Mouse (Mus musculus) megakaryocyte progenitor cell, adult 5-6 weeks (primary cell): ENCODE data around the gene Gpcpd1. TPM values are rescaled to one million over a fixed set of nuclear protein-coding genes. Genes with fewer than 3 reads are reported as not detected.

Experiments used
- ATAC-seq: replicated peaks from 2 replicates; pipeline ENCODE4 v1.8.0; 2016; ENCODE audit warnings: mild to moderate bottlenecking, moderate TSS enrichment, inconsistent platforms; ENCODE audit not compliant: poor library complexity
- total RNA-seq, 2 experiments: library from RNA; stranded (forward) in 1 of 2; stranded (reverse) in 1 of 2; fragments of 157-497, 149-512 nt in 1 of 2; fragments of 200-1000 nt in 1 of 2; gene quantifications; 2 replicates each; pipeline versions ENCODE4 v1.2.3 to v1.2.4; 2015 to 2017

Gene Gpcpd1
- total RNA-seq, 2 experiments from 2014 or later = 17.9 to 28.9 TPM

DNA sequence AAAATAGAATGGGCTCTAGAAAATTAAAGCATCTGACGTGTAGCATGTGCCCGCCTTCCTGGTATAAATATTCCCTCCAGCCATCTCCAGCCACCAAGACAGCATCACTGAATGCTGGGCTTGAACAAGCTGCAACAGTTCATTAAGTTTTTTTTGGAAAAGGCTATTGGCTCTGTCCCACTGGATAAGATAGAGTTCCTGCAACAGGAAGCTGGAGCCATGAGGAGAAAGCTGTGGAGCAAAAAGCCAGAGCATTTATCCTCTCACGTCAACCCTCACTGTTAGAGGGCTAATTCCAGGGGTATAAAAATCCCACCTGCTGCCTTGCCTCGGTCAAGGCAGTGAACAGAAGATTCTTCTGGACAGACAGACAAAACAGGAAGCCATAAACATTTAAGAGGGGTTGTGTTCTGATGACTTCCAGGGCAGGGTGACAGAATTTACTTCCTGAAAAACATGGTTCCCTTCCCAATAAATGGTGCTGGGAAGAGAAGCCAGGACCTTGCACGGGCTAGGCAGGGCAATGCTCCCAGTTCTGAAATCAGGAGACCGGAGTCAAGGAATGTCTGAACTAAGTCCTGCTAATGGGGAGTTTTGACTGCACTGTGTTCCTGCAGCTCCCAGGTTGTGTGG lies 2.5 kb upstream of the Gpcpd1 start:
- ATAC-seq = no peak

DNA sequence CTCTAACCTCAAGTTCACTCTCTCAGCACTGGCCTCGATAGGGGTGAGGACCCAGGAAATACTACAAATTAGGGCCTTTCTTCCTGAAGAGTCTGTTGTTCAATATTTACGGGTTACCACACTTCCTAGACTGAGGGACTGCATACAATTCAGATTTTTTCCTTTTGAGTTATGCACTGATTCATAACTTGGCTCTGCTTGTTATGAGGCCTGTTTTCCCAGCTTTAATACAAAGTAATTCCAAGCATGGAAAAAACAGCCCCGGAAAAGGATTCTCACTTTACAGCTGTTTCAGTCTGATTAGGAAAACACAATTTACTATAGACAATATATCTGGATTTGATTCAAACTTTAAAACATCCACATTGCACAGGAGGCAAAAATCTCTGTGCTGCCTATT lies 1.5 kb downstream of the Gpcpd1 start:
- no peak for ATAC-seq

DNA sequence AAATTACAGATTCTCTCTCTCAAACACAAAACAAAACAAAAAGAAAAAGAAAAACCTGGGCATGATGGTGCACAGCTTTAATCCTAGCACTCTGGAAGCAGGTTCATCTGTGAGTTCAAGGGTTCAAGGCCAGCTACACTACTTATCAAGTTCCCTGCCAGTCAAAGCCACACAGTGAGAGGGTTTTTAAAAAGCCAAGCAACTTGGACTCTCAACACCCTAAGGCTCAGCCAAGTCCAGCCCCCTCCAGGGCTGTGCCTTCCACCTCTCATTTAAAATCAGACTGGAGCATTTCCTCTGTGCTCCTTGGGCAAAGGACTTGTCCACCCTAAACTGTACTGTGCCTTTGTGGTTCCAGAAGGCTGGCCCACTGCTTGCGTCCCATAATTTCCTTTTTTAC lies 3.3 kb downstream of the Gpcpd1 start:
- no peak for ATAC-seq

DNA sequence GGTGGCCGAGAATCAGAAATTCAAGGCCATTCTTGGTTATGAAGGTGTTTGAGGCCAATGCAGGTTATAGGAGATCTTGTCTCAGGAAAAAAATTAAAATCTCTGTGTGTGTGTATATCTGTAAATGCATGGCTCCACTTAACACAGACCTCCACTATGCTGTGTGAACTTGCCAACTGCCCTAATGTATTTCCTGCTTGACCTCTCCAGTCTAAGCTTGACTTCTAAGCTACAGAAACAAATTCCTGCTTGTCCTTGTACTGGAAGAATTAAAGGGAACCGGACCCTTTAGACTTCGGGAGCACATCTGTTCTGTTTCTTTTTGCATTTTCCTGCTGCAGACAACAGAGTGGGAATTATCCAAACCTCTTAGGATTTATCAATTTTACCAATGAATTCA lies 4.4 kb downstream of the Gpcpd1 start:
- no peak for ATAC-seq

DNA sequence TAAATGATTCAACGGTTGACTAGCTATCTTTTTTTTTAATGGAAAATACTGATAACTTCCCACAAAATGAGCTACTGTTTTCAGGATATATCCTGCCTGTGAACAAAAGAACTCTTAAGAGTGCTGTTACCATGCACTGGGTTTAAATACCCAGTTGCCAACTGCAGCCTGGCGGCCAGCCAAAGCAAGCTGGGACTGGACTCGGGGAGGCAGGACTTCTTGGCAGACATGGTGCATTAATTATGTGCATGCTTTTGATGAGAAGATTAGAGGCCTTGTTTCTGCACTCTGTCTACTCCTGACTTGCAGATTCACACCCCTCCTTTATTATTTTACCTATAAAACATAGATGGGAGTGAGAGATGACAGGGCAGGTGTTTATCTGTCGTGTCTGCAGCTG lies 5.3 kb downstream of the Gpcpd1 start:
- peak; percentile 13; the same call in 1 of the 2 replicates for ATAC-seq

DNA sequence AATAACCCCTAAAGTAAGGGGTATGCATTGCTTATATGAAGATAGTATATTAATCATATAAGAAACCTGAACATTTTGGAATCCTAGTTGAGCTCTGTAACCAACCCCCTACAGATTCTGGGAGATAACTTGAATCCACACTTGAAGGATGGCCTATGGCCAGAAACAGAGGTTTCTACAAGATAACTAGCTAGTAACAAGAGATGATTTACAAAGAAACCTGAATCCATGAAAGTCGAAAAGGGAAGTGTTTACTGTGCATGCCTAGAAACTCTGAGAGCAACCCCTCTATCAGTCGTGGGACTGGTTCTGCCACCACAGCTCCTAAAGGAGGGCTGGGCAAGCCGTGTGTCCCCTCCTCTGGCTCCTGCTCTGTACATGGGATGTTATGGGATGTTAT lies 7.8 kb downstream of the Gpcpd1 start:
- no peak for ATAC-seq

DNA sequence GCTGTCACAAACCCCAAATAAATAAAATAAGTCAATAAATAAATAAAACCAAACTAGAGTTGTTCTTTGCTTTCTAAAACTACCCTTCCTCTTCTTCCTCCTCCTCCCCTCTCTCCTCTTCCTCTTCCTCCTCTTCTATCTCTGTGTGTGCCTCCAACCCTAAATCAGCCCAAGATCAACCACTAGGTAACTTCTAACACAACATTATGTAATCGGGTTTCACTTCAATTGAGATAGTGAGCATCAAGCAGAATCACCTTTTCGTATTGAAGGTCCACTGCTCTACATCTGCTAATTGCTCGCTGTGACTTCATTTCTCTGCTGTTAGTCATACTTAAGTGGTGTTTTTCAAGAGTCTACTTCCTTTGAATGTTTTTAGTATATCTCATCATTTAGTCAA lies 8.8 kb downstream of the Gpcpd1 start:
- ATAC-seq = no peak

DNA sequence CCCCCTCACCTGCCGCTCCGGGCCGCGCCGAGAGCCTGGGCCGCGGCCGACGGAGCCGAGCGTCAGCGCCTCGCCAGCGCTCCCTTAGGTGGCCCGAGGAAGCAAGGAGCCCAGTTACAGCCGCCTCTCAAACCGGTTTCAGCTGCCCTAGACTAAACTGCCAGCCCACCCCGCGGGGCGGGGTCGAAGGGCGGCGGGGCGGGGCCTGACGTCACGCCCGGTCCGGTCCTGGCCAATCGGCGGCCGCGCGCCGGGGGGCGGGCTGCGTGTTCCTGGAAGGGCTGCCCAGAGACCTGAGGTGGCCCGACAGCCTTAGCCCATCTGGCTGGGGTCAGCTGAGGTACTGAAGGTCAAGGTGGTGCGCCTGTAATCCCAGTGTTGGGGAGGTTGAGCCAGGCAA lies 9.5 kb downstream of the Gpcpd1 start:
- peak; percentile 79 for ATAC-seq

DNA sequence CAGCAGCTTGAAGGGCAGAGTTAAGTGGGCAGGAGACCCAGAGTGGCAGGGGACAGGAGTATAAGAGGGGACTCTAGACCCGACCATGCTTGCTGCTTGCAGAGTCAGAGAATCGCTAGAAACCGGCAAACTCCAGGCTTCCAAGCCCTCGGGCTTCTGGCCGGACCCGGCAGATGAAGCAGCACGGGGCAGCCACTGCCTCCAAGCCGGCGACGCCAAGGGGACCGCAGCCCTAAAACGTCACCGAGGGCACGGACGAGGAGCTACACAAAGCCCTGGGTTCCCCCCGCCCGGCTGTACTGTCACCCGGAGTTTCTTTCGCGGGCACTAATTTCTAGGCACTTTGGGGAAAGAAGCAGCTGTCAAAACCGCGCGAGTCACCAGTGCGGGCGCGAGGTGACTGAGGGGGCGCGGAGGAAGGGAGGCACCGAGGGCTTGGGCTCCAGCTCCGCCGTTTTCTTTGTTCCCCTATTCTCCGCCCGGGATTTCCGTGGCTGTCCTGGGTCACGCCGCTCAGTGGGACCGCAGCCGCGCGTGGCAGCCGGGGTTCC lies 10.0 kb downstream of the Gpcpd1 start:
- ATAC-seq = peak; percentile 32

DNA sequence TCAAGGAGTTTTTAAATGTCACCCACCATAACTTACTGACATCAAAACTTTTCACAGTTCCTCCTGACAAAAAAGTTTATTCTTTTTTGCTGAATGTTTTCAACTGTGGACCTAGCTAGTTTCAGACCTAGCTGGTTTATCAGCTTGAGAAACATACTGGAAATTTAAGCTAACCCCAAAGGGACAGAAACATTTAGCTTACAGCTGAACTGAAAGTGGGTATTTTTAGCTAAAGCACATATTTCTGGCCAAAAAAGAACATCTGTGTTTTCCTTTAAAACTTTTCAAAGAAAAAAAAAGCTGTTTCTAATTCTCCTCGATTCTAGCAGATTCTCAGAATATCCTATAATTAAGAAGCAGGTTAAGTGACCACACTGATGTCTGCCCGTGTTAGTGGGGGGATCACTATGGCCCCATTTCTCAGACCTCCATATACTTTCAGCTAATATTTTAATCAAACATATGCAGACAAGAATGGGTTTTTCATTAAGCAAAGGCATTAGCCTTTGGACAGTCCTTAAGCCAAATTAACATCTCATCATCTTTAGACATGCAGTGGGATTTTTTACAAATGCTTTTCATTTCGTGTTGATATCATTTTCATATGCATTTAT lies 10.9 kb downstream of the Gpcpd1 start:
- ATAC-seq = no peak

DNA sequence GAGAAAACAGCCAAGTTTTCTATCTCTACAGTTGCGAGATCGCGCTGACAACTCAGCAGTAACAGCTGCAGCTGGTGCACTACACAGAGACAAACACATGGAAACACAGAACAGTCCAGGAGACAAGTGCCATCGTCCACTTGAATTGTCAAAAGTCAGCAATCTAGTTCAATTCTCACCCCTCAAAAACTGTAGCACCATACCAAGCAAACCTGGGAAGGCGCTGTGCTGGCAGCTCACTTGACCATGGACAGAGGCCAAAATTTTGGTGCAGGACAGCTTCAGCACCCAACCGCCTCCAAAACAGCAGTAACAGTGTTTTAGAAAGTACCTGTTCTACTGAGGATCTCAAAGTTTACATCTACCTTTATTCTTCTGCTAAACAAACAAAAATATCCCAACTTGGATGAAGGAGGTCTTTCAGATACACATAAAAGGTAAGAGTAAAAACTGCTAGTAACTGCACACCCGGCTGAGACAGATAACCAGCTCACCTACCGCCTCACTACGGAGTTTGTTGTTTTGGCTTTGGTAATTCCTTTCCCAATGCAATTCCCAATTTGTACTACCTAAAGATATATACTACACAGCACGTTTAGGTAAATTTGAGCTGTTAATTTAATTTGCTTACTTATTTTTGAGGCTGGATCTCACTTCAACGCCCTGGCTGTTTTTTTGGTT lies 11.6 kb downstream of the Gpcpd1 start:
- ATAC-seq = 0 out of 2 replicates have a peak, but pooled peaks have one; percentile 1

DNA sequence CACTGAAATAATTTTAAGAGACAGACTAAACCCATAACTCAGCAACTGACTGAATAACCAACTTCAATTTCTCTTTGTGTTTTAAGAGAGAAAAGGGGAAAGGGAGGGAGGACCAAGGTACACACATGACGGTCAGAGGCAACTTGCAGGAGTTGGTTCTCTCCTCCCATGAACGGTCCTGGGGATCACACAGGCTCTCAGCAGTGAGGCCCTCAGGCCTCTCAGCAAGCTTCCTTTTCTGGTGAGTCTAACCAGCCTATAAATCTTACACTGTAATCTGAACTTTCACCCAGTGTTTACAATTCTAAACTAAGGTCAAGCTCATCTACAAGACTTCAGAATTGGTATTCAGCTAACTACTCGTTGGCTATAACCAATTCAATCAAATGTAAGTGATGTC lies 12.3 kb downstream of the Gpcpd1 start:
- ATAC-seq = no peak

DNA sequence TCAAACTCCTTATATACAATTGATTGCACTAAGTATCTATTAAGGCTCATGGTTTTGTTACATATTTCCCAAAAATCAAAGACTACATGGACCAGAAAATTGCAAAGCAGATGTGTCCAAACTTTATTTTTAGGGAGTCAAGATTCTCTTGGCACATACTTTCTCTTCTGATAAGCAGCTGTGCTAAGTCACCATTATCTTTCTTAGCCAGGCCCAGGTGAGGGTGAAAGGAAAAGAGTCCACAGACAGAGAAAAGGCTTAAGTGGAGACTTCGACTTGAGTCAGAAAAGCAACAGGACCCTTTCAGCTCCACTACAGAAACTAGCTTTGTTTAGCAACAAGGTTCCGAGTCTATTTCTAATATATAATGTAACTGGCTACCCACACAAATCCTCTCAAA lies 14.2 kb downstream of the Gpcpd1 start:
- ATAC-seq = peak; percentile 12; the same call in 1 of the 2 replicates

DNA sequence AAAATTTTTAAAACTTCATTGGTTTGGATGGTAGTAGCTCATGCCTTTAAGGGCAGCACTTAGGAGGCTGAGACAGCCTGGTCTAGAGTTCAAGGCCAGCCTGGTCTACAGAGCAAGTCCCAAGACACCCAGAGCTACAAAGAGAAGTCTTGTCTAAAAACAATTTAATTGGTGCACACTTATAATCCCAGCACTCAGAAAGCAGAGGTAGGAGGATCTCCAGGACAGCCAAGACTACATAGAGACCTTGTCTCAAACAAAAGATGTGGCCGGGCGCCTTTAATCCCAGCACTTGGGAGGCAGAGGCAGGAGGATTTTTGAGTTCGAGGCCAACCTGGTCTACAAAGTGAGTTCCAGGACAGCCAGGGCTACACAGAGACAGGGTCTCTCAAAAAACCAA lies 14.9 kb downstream of the Gpcpd1 start:
- no peak for ATAC-seq

DNA sequence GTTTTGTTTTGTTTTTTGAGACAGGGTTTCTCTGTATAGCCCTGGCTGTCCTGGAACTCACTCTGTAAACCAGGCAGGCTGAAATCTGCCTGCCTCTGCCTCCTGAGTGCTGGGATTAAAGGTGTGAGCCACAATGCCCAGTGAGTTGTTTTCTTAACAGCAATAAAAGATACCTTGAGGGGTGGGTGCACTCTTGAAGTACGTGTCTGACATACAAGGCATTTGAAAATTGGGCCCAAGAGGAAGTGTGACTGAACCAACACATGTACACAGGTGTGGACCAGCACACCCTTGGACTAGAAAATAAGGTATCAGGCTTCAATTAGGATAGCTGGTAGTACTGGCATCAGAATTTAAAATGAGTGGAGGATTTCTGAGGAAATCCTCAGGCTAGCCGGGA lies 16.2 kb downstream of the Gpcpd1 start:
- ATAC-seq = no peak

DNA sequence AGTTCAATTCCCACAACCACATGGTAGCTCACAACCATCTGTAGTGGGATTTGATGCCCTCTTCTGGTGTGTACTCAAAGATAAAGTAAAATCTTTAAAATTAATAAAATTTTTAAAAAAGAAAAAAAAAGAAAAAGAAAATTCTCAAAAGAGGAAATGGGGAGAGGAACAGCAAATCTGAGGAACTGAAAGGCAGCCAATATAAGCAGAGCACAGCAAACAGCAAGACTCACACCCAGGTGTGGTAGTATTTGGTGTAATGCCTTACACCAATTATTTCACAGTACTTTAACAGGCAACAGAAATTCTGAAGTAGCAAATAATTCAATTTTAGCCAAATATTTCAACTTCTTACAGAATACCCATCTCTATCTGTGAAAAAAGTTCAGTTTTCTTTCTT lies 16.7 kb downstream of the Gpcpd1 start:
- no peak for ATAC-seq

DNA sequence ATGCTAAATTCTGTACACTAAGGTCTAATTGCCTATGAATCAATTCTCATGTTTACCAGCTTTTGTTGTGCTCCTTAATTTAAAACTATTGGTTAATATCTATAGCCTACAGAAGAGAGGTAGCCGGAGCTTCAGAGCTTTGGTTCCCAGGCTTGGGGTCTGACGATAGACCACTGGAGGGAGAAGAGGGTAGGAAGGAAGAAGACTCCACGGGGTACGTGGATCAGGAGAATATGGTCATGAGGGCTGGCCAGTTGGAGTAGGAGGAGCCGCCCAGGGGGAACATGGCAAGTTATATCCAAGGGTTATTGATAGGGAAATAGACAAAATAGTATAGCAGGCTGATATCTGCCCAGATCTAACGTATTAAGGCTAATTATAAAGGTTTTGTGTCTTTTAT lies 17.8 kb downstream of the Gpcpd1 start:
- ATAC-seq = no peak

DNA sequence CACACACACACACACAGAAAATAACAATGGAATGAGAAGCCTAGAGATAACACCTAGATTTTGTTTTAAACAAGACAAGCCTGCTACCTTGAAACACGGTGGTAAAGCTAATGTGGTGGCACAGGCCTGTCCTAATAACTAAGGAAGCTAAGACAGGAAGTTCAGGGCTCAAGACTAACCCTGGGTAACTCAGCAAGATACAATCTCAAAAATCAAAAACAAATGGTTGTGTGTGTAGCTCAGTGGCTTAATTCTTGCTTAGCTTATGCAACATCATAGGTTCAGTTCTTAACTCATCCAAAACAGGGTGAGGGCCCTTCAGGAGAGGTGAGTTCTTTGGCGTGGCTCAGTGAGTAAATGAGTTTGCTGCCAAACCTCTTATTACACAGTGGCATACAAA lies 20.1 kb downstream of the Gpcpd1 start:
- ATAC-seq = no peak

DNA sequence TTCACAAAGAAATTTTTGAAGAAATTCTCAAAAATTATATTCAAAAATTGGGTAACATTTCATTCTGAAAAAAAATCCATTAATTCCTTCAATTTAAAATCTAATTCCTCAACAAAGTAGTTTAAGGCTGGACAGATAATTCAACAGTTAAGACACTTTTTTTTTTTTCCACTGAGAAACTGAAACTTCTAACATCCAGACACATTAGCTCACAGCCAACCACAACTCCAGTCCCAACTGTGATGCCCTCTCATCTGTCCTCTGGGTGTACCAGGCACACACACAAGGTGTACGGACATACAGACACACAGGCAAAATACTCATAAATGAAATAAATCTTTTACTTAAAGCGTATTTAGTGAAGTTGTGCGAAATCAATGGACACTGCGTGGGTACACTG lies 25.7 kb downstream of the Gpcpd1 start:
- ATAC-seq = no peak

DNA sequence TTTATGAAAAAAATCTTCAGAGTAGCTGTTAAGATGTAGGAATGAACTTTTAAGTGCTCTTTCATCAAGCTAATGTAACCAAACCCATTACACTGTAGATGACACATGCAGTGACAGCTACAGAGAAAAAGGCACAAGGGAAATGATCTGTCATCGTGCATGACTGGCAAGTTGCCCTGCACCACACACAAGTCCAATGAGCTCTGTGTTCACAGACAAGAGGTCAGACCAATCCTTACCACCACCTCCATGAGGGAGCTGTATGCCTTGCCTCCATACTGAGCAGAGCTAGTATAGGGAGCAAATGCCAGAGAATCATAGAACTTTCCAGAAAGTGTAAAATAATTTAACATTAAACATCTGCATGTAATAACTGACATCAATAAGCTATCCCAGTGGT lies 59.7 kb downstream of the Gpcpd1 start:
- ATAC-seq = peak; percentile 31

DNA sequence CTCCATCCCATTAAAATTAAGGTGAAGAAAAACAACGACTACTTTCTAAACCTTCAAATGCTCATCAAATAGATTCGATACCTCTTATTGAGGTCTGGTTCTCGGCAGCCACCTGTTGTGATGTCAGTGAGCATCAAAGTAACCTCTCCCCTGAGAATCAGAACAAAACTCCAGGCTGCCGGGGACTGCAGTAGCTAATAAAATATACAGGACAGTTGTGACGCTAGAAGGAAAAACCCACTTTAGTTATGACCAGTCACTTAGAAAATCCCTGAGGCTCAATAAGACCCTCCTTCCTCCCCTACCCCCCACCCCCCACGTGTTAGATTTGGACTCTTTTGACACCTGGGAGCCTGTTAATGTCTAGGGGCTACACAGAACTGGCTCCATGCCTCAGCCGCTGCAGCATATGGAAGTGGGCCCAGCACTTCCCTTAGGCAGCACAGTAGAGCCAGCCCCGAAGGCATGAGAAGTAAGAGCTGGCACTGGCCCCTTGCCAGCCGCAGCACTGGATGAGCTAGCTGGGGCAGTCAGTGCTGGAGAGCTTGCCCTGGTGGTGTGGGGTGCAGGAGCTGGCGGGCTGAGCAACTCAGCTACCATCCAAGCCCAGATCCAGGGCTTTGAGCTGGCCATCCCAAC lies 60.5 kb downstream of the Gpcpd1 start:
- no peak for ATAC-seq

DNA sequence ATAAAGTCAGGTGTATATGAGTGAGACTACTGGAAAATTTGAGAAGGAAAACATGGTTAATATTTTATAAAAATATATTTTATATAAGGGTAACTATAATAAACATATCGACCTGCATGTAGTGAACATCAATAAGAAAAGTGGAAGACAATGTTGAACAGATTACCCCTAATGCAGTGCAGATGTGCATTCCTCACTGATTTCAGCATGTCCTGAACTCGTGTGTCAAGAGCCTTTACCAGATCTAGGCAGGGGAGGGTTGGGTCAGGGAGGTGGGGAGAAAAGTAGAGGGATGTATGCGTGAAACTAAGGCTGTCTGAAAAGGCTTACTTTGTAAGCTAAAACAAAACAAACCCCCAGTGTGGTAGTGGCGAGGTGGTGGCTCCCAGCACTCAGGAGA lies 61.4 kb downstream of the Gpcpd1 start:
- ATAC-seq = no peak
